ENCODE assay signal across 20 mouse cellular contexts in genomic region chr12:9744709-9745395, GRCm38 (mm10).
A peak's percentile ranks its signal among the peaks of the same experiment; 100 is the strongest.
DNase-seq lines count a peak whose midpoint lies in the region; ATAC-seq and TF ChIP-seq lines count a peak whose summit lies in the region.
"Had no signal": no experiment of that assay in that cellular context is flagged by ENCODE, and none has a peak within 500 bp of the region (broad histone marks: within the 10 kb centered on the region; RNA-seq: fewer than 3 reads in every experiment).

No protein-coding gene starts in this region.

- WGBS in heart, postnatal 0 days: 46% methylated on average over 6 of the region's 6 CpGs
- WGBS in heart, embryonic 12.5 days: 51% methylated on average over 6 of the region's 6 CpGs
- 25% methylated on average over 6 of the region's 6 CpGs for WGBS in lung, embryonic 15.5 days

- ATAC-seq in heart, postnatal 0 days (ENCODE audit: insufficient read depth, low read depth): peak; percentile 47; the same call in 1 of the 2 replicates
- ATAC-seq in heart, embryonic 12.5 days (ENCODE audit: insufficient number of reproducible peaks, low FRiP score): no peak
- ATAC-seq in lung, embryonic 15.5 days (ENCODE audit: borderline replicate concordance, extremely low read depth, low FRiP score, low TSS enrichment): peak; percentile 95
- ATAC-seq: activated CD4-positive, CD25-positive, alpha-beta regulatory T cell, adult 4 months; CD4-positive, CD25-positive, alpha-beta regulatory T cell, adult 4 months had no signal

- no peaks in the 10 kb centered on the region for H3K36me3 ChIP-seq in heart, postnatal 0 days (replicated peaks; ENCODE audit: control insufficient read depth, insufficient read depth, low read length)
- no peaks in the 10 kb centered on the region for H3K36me3 ChIP-seq in heart, embryonic 12.5 days
- no peaks in the 10 kb centered on the region for H3K36me3 ChIP-seq in lung, embryonic 15.5 days
- H3K36me3 ChIP-seq: hindbrain, embryonic 13.5 days; kidney, embryonic 15.5 days; limb, embryonic 13.5 days; liver, embryonic 15.5 days; midbrain, embryonic 12.5 days had no signal

- TF ChIP-seq EP300 in heart, postnatal 0 days (IDR thresholded peaks at IDR 0.05; ENCODE audit: low read depth): no peak

- DNase-seq in heart, postnatal 0 days (ENCODE audit: low spot score): peak; percentile 34
- peak; percentile 3 for DNase-seq in retina, postnatal 1 day
- DNase-seq in retina, embryonic 14.5 days (ENCODE audit: low spot score): no peak
- DNase-seq in lung, postnatal 36 days: peak; percentile 58
- no peak for DNase-seq in urinary bladder, adult 2 months (ENCODE audit: low spot score)
- DNase-seq: adrenal gland, postnatal 36 days; cerebellum, adult 2 months; cerebellum, postnatal 36 days; gastrocnemius, postnatal 25 days; layer of hippocampus, postnatal 36 days; thymus, postnatal 36 days had no signal

- no peak overlapping the region for H3K4me2 ChIP-seq in heart, postnatal 0 days (ENCODE audit: low read depth, low read length)
- H3K4me2 ChIP-seq in heart, embryonic 12.5 days: no peak overlapping the region
- no peak overlapping the region for H3K4me2 ChIP-seq in lung, embryonic 15.5 days
- H3K4me2 ChIP-seq: hindbrain, embryonic 13.5 days; kidney, embryonic 15.5 days; limb, embryonic 13.5 days; liver, embryonic 15.5 days; midbrain, embryonic 12.5 days had no signal

- TF ChIP-seq CTCF in heart, postnatal 0 days (IDR thresholded peaks at IDR 0.05; ENCODE audit: low read depth): no peak

- no peak overlapping the region for H3K27ac ChIP-seq in heart, postnatal 0 days (ENCODE audit: low read depth)
- H3K27ac ChIP-seq in heart, embryonic 12.5 days (ENCODE audit: poor library complexity, severe bottlenecking): no peak overlapping the region
- no peak overlapping the region for H3K27ac ChIP-seq in lung, embryonic 15.5 days
- H3K27ac ChIP-seq: hindbrain, embryonic 13.5 days; kidney, embryonic 15.5 days; limb, embryonic 13.5 days; liver, embryonic 15.5 days; midbrain, embryonic 12.5 days had no signal

- no peaks in the 10 kb centered on the region for H3K9me3 ChIP-seq in heart, postnatal 0 days (replicated peaks; ENCODE audit: control insufficient read depth, low read length)
- no peaks in the 10 kb centered on the region for H3K9me3 ChIP-seq in heart, embryonic 12.5 days (replicated peaks)
- no peaks in the 10 kb centered on the region for H3K9me3 ChIP-seq in lung, embryonic 15.5 days
- H3K9me3 ChIP-seq: hindbrain, embryonic 13.5 days; kidney, embryonic 15.5 days; limb, embryonic 13.5 days; liver, embryonic 15.5 days; midbrain, embryonic 12.5 days had no signal

- no peak overlapping the region for H3K4me3 ChIP-seq in heart, postnatal 0 days (ENCODE audit: low read depth, low read length)
- no peak overlapping the region for H3K4me3 ChIP-seq in heart, embryonic 12.5 days
- H3K4me3 ChIP-seq in lung, embryonic 15.5 days: no peak overlapping the region
- H3K4me3 ChIP-seq: hindbrain, embryonic 13.5 days; kidney, embryonic 15.5 days; limb, embryonic 13.5 days; liver, embryonic 15.5 days; midbrain, embryonic 12.5 days had no signal

- no peak overlapping the region for H3K9ac ChIP-seq in heart, postnatal 0 days (replicated peaks; ENCODE audit: low read depth, low read length)
- H3K9ac ChIP-seq in heart, embryonic 12.5 days: no peak overlapping the region
- no peak overlapping the region for H3K9ac ChIP-seq in lung, embryonic 15.5 days
- H3K9ac ChIP-seq: hindbrain, embryonic 13.5 days; kidney, embryonic 15.5 days; limb, embryonic 13.5 days; liver, embryonic 15.5 days; midbrain, embryonic 12.5 days had no signal

- H3K27me3 ChIP-seq in heart, postnatal 0 days (ENCODE audit: control insufficient read depth, insufficient read depth, low read length): no peaks in the 10 kb centered on the region
- H3K27me3 ChIP-seq in heart, embryonic 12.5 days (replicated peaks): no peaks in the 10 kb centered on the region
- no peaks in the 10 kb centered on the region for H3K27me3 ChIP-seq in lung, embryonic 15.5 days
- H3K27me3 ChIP-seq: hindbrain, embryonic 13.5 days; kidney, embryonic 15.5 days; liver, embryonic 15.5 days; midbrain, embryonic 12.5 days had no signal

- H3K4me1 ChIP-seq in heart, postnatal 0 days (ENCODE audit: control insufficient read depth, insufficient read depth): no peaks in the 10 kb centered on the region
- H3K4me1 ChIP-seq in heart, embryonic 12.5 days (replicated peaks): peaks cover 19% of the 10 kb centered on the region; the same call in 1 of the 2 replicates
- peaks cover 17% of the 10 kb centered on the region for H3K4me1 ChIP-seq in lung, embryonic 15.5 days
- H3K4me1 ChIP-seq: hindbrain, embryonic 13.5 days; kidney, embryonic 15.5 days; liver, embryonic 15.5 days; midbrain, embryonic 12.5 days had no signal

Comparison
In these comparisons a context has a peak if more than half of its experiments do, and no peak if none do; other contexts are left out.
1. DNase-seq: peak in heart, postnatal 0 days (single experiment), retina, postnatal 1 day (single experiment) and lung, postnatal 36 days (single experiment); none in retina, embryonic 14.5 days (single experiment) and urinary bladder, adult 2 months (single experiment).